Mouse (Mus musculus) left cerebral cortex, postnatal 36 days (tissue): ENCODE data around the gene Fndc3a. TPM values are rescaled to one million over a fixed set of nuclear protein-coding genes. Genes with fewer than 3 reads are reported as not detected.

Experiments
- total RNA-seq, 2 experiments: library from RNA; stranded (reverse); gene quantifications; 2 replicates each; pipeline ENCODE4 v1.2.3; 2021

Fndc3a gene
- total RNA-seq, 2 experiments from 2014 or later: 37.2 to 55.9 TPM

Other genes with a start within 250 kb of the Fndc3a start
- not detected for gene Gm9195, start 218.2 kb downstream of the Fndc3a start, total RNA-seq